Mouse (Mus musculus): ENCODE data around the gene Gm37240. TPM values are rescaled to one million over a fixed set of nuclear protein-coding genes. Genes with fewer than 3 reads are reported as not detected.

The Gm37240 gene
- polyA plus RNA-seq, 2 experiments from 2014 or later, result 3.6 to 5.5 TPM

DNA sequence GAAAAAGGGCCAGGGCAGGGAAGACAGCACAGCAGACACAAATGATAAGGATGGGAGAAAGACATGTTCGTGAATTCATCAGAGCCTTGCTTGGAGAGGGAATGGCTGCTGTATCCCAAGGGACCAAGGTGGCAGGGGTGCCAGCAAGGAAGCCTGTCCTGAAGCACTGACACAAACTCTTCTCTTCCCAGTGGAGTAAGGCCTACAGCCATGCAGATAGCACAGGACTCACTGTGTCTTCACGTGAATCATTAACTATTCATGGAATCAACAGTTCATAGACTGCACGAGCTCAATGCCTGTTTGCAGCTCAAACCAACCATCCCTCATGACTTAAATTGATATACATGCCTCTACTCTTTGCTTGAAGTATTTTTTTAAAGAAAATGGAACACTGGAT is 209.4 kb downstream of the Gm37240 start:
- ATAC-seq, result no peak

DNA sequence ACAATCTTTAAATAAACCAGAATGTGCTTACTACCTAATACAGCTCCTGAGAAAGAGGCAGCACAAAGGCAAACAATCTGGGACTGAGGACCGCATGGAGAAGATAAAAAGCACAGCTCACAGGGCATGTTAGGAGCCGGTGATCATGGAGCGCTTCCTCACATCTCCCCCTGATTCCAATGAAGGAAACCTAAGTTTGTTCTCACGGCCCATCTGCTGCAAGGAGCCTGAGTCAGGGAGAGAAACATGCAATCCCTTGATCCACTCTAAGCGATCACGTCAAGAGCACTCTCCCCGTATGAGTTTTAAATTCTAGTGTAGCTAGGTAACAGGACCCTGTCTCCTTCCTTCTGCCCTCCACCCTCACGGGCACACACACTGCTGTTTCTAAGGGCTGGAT is 210.2 kb downstream of the Gm37240 start:
- no peak for ATAC-seq

DNA sequence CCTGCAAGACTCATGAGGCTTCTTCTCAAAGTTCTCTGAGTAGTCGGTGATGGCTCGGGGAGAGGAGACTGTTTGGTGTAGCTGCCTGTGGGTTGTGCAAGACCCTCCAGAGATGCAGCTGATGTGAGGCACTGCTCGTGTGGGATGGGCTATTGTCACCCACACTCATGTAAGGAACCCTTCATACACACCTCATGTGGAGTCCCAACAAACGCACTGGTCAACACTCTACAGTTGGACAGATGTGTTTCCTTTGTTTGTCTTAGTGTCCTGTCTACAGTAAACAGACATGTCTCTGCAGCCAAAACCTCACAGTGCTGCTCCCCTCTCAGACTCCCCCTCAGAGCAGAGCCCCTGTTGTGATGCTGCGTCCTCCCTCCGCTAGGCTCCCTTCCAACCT is 217.5 kb downstream of the Gm37240 start:
- no peak for ATAC-seq

DNA sequence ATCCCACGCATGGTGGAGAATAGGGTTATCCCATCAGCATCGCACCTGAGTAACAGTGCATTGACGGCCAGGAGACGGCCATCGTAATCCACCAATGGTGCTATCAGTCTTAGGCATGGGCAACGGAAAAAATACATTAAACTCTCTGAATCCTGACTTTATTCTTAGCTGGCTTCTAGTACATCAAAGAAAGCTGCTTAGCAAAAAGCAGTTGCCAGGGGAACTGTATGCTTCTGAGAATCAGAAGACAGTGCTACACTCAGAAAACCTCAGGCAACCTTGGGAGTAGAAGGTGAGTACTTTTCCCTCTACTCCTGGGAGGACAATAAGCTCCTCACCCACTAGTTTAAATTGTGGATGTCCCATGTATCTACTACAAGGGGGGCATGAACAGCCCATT is 219.6 kb downstream of the Gm37240 start:
- no peak for ATAC-seq

DNA sequence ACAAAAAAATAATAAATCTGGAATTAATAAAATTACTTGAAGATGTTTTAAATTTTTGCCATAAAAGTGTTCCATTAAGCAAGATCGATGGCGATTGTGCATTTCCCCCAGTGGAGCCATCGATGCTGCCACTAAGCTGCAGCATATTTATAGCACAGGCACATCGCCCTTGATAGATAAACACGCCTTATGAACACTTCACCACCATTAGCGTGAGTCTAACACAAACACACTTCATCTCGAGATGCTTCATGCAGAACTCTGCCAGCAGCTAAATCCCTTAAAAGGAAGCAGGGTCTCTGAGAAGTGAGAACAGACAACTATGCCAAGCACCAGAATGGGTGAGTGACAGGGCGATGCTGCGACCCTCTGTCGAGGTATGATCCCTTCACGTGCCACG is 220.6 kb downstream of the Gm37240 start:
- no peak for ATAC-seq

DNA sequence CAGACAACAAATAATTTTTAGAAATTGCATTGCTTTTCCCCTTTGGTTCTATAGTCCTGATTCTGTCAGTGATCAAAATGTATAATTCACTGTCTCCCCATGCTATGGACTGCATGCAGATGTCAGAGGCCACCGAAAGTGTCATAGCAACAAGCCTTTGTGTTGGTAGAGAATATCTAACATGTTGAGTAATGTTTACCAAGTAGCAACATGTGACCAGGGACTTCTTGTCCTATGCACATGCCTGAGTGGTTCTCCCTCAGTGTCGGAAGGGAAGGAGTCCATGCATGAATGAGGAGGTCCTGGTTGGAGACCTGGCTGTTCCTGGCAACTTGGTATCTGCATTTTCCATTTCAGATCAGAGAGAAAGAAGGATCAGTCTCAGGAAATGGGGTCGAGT is 221.2 kb downstream of the Gm37240 start:
- ATAC-seq, result no peak

DNA sequence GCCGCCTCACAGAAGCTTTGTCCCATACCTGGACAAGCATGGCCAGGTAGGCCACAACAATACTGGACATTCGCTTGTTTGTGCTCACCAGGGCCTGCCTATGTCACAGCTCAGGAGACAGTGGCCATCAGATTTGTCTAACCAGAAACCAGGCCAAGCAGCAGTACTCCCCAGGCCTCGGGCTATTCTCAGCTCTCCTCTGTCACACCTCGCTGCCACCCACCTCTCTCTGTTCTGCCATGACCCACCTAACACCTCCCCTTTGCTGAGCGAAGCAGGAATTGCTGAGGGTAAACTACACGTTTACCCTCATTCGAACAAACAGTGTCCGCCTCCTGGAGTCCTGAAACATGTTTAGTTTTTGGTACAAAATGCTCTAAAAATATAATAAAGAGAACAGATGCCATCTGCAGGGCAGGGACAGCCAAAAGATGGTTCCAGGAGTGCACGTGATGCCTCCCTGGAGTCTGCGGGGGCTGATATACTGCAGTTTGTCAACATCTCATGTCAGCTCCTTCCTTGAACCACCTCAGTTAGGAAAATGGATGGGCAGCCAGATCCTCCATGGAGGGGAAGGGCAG is 222.6 kb downstream of the Gm37240 start:
- ATAC-seq, result no peak

DNA sequence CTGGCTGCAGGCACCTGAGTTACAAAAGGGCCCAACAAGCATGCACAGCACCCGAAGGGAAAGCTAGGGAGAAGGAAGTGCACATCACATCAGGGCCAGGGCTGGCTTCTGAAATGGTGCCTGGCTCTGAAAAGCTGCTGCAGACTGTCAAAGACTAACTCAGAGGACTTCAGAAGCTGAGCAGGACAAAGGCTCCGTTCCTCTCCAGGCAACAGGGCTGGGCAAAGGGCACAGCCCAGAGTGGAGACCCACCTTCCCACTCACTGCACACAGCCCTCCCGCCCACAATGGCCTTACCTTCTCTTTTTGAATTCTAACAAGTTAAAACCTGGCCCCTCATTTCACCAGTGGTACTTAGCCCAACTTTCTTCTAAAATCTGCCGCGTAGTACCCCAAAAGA is 223.5 kb downstream of the Gm37240 start:
- ATAC-seq, result no peak

DNA sequence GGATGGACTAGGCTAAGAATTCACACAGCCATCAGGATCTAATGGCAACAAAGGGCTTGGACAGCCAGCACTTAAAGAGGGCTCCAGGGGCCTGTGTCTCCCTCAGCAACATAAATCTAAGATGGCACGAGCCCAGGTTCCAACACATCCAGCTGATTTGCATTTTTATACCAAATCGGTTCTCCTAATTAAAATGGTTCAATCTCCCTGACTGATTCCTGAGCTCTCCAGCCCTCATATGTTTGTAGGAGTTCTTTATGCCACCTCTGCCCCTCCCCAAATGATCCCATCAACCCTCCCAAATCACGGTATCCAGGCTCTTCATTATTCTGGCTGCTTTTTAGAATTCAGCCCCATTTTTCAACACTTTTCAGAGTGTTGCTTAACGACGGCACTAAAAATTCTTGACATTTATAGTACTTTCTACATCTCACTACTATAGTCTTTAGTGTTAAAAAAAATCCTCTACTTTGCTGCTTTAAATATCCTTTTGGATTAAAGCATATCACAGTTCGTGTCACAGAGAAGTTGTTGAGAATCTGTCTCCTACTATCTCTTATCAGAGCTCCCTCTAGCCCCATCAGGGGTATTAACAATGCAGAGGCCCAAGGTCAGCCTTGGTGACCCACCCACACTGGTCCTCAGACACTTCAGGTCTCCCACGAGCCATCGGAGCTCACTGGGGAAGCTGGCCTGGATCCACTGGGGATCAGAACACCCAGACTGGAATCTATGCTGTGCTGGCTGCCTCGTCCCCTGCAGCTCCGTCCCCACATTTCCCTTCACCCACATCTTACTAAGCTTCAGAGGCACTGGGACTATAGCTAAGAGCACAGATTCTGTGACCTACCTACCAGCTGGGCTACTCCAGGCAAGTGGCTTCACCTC is 225.1 kb downstream of the Gm37240 start:
- no peak for ATAC-seq

DNA sequence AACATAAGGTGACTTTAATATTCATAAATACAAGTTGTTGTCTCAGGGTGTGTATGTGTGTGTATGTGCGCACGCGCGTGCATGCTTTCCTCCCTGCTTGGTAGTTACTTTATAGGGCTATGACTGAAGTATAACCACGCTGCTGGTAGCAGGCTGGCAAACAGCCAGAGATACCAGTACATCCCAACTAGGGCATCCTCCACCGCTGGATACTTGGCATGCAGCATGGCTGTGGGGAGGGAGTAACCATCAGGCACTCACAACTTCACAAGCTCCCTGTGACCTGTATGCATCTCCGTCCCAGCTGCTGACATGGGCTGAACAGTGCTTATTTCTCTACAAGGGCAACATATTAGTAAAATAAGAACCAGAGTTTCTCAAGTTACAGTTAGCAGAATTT is 227.6 kb downstream of the Gm37240 start:
- no peak for ATAC-seq

DNA sequence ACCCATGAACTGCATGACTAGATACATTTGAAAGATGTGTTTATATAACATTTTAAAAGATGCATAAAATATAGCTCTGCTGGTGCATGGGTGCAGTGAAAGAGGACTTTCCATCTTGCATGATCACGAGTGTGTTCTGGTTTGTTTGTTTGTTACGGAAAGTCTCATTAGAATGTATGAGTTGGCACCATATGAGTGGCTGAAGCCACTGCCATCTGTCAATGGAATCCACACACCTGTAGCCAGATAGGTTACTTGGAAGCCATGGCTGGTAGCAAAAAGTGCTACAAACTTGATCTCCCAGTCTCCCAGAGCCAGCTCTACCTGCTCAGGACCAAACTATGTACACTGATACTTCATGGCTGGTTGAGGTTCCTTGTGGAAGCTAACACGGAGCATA is 231.8 kb downstream of the Gm37240 start:
- ATAC-seq, result no peak

DNA sequence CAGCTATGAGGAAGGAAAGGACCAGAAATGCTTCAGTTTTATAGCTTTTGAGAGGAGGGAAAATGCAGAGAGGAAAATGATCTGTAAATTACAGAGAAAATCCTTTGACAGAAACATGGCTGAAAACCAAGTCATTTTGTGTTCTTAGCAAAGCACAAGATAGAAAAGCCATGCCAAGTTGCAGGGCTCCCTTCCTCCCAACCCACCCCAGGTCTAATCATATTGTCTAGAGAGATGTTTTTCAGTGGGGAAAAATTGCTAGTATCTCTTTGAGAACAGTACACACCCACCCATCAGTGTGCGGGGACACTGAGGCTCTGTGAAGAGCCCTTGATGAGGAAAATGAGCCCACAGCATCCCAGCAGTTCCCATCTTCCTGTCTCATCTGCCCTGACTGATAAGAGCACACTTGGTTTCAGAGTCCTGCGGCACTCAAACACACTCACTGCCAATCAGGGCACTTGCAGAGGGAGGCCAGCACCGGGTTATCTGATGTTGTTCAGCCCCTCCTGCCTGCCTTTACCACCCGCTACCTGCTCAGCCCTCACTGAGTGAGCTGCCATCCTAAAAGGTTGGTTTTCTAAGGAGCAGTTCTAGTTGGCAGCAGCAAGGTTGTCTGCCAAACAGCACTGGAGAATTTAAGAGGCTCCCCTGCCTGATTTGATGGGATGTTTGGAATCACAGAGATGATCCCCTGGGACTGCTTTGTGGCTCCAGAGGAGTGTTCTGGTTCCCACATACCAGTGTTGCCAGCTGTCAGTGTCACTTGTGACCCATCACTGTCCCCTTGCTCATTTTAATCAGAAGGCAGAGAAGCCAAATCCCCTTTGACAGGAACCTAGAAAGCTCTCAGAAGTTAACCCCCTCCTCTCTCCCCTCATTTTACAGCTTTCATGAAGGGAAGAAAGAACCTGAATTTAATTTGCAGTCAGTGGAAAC is 234.3 kb downstream of the Gm37240 start:
- no peak for ATAC-seq

DNA sequence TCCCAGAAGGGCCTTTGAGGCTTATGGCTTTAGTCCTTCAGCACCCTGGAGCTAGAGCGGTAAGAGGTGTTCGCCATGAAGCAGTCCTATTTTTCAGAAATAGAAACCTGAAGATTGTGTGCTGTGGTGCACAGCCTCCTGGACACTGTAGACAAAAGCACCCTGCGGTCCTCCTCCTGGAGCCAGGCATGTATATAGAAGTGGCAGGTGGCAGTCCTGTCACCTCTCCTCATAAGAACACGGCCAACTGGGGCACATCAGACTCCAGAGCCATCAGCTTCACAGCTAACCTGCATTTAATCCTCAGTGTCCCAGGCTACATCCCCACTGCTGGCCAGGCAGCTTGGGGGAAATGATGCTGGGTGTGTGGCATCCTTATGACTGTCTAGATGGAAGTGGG is 238.1 kb downstream of the Gm37240 start:
- ATAC-seq, result no peak

DNA sequence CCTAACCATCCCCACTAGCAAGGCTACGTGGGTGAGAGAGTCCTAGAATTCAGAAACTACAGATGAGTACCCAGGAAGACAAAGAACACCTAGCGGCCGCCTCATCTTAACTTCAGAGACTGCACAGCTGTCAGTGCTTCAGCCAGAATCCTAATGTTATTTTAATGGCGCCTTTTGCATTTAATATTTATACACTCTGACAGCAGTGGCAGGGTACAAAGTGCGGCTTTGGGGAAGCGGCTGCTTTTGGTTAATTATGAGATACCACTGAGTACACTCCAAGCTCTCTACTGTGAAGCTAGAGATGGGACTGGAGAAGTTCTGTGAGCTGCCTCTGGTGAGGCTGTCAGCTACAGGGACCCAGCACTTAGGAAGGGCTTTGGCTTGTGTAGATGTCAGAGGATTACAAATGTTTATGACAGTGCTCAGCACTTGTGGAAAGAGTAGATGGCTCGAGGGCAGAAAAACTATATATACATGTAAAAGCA is 241.8 kb downstream of the Gm37240 start:
- no peak for ATAC-seq

DNA sequence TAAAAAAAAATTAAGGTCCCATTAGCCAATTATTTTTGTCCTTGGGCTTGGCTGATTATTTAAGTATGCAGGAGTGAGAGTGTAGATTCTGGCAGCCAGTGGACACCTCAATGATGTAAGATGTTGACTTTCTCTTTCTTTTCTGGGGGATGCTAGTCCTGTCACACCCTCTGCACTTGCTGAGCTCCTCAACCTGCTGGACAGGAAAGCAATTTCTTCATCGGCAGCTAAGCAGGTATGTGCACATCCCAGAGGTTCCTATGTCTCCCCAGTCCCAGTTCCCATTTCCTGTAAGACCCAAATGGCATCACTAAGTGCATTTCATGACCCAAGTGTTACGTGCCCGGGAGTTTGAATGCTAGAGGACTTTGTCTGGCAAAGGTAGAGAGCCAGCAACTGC is 242.5 kb downstream of the Gm37240 start:
- no peak for ATAC-seq

DNA sequence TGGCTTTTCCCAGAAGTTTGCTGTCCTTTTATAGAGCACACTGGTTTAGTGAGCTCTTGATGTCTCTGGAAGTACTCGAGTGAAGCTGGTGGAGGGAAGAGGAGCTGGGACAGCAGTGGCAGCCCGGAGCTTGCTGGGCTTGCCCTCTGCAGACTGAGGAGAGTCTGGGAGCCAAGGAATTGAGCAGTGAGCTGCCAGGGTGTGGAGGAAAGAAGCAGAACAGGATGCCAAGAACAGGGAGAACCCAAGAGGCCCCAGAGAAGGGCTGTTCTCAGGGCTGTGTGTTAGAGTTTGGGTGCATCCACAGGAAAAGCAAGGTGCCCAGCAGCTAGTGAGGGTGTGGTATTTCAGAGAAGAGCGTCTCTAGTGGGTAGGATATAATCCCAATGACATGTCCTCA is 245.6 kb downstream of the Gm37240 start:
- no peak for ATAC-seq

DNA sequence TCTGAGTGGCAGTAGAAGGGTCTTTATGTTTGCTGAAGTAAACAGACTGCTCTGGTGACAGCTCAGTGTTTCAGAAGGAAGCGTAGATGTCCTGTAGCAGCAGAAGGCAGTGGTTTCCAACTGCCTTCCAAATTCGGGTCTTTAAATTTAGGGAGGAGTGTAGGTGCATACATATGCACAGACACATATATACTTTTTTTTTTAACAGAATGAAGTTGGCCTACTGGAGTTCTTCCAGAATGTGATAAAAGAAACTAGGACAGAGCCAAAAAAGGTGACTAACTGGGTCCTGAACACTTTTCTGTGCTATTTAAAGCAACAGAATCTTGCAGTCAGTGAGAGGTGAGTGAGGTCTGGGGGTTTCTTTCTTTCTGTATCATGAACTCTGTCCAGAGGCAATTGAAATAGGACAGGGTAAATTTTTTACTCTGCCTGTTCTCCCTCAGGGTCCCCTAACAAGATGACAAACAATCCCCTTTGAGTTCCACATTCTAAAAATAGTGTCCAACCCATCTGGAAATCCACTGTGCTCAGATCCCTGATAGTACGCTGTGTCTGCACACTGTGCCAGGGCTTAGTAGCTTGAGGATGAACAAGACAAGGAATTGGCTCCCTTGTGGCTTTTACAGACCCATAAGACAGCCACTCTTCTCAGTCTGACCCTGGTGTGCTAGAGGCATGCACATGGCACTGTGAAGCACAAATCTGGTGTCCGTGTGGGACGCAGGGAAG is 250.4 kb downstream of the Gm37240 start:
- ATAC-seq, result no peak

DNA sequence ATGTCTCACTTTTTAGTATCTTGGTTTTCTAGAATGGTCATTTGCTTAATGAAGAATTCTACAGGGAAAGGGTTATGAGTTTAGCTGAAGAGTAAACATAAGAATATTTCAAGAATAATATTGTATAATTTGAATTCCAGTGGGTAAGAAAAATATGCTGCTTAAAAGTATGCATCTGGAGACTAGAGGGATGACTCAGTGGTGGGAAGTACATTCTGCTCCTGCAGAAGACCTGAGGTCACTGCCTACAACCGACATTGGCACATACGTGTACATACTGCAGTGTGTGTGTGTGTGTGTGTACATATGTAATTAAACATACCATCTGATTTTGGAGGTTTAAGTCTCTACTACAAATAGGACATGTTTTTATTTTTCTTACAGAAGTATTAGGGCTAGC is 251.7 kb downstream of the Gm37240 start:
- ATAC-seq, result no peak

DNA sequence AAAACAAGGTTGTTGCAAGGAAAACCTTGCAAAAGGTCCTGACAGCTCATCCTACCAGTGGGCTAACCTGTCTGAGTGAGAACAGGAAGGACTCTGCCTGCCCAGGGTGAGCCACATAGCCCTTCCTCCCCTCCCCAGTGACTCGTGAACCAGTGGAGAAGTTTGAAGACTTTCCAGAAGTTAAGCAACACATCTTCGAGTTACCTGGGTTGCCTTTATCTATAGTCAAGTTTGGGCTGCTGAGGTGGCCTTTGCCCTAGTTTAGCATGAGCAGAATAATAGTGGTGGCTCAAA is 252.2 kb downstream of the Gm37240 start:
- ATAC-seq, result no peak

DNA sequence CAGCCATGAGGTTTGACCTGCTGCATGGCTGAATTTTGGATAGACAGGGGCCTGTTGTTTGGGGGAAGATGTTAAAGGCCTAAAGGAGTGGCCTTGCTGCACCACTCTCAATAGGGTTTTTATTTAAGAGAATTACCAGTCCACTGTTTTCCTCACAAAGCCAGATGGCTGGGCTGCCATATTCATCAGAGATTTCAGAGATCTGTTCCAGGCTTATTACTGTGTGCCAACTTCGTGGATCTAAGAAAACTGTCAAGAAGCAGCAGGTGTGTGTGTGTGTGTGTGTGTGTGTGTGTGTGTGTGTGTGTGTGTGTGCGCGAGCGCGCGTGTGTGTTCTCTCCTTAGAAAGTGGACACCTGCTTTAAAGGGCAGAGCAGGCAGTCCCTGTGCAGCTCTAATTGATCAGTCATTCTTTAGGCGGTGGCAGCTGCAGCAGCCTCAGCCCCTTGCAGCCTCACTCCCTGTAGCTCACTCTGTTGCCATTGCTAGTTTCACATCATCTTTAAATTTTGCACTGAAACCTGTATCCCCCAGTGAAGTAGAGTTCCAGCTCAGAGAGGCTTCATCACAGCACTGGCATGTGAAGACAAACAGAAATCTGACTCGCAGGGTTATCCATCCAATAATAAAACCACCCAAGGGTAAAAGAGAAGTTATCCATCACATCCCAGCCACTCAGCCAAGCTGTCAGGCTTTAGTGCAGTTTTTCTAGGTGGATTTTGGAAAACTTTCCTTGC is 252.8 kb downstream of the Gm37240 start:
- no peak for ATAC-seq

DNA sequence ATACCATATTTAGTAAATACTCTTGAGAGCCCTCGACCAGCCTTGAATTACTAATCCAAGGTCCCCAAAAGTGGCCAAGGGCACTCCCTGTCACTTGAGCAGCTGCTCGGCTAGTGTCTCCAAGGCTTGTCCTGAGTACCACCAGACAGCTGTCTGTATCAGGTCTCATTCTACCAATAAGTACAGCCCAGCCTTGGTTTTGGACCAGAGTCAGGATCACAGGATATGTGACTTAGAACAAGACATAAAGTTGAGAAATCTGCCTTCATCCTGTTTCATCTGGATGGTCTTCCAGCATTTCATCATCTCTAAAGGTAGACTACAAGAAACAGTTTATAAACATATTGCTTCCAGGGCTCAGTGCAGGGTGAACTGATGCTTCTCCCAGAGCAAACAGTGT is 253.6 kb downstream of the Gm37240 start:
- ATAC-seq, result no peak

Measured in CD4-positive, CD25-positive, alpha-beta regulatory T cell, adult 4 months (primary cell).